Mouse (Mus musculus): ENCODE data around the gene Prdm1.

Prdm1 gene

GRCm38 (mm10) chr10:44528291-44529082 lies at the start of gene Prdm1:
Gene Prdm1 (minus strand): TSS chr10:44528501.
- peak; percentile 19 for DNase-seq

DNA sequence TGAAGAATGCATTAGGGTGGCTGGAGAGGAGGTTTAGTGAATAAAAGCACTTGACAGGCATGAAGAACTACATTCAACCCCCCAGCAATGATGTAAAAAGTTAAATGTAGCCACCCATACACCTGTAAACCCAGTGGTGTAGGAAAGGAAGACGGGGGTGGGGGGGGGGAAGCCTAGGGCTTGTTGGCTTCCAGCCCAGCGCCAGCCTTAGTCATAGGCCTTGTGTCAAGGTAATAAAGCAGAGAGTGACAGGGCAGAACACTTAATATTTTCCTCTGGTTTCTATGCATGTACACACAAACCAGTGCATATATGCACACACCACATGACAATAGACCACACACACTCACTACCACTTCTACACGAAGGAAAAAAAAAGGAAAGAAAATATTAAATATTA lies 37.7 kb upstream of the Prdm1 start:
- DNase-seq: no peak

DNA sequence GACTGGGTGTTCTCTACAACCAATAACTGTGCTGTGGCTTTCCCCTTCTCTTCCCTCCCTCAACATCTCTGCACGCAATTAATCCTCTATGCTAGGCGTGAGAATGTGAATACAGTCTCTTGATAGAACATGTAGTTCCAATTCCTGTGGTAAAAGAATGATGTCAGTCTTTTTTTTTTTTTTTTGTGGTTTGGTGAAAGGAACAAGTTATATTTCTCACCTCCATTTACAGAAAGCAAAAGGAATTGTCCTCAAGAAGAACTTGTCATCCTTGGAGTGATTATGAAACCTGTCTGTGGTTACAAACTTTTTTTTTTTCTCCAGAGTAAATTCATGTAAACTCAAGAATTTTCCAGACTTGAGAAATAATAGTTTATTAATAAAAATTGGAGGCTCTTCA lies 36.8 kb upstream of the Prdm1 start:
- DNase-seq: no peak

DNA sequence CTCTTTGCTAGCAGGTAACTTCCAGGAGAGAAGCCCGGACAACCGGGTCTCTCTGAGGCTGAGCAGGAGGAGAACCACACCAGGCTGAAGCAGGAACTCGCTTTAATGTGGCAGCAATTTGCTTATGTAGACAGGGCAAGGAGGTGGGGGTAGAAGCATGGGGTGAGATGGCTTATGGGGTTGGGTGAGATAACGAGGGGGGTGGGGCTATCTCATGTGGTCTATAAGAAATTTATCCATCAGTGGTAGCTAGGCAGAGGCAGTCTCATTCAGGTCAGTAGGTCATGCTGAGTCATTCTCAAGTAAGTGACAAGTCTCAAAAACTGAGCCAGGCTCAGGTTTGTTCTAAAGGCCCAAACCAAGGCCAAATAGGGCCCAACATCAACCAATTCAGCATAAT lies 28.5 kb upstream of the Prdm1 start:
- DNase-seq: no peak

- no peak for DNase-seq
These were observed 27.0 kb upstream of the Prdm1 start for GRCm38 (mm10) chr10:44555317-44555716.

DNA sequence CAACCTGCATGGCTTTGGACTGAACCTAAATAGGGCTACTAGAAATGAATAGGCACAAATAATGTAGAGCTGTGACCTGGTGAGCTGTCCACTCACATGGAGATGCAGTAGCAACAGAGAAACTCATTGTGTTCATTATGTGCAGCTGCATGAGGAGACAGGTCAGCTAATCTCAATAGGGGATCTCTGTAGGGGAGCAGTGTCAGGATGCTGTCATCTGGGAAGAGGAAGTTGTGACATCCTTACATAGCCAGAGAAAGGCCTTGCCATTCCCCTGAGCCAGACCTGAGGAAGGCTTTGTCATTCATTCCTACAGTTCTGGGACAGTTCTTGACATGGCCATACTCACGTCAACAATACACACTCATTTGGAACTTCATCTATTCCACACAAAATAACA lies 25.3 kb upstream of the Prdm1 start:
- DNase-seq: no peak

DNA sequence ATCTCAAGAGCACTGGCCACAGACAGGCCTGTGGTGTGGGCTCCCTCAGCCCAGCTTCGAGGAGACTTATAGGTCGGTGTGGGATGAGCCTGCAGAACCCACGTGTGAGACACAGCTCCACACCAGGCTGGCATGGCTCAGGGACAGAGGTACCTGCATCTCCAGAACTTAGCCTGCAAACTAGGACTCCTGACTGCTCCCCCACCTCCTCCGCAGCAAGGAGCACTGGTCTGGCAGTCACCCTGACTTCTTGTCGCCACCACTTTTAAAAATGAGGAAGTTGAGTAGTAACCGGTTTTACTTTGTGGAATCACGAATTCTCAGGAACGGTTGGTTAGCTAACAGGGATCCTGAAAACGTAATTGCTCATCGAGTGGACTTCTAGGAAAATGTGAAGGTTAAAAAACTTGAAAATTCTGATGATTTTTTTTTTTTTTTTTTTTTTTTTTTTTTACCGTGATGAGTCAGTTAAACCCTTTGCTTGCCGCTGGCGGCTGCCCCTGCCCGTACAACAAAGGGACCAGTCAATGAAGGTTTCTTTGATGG lies 10.8 kb upstream of the Prdm1 start:
- DNase-seq: no peak

GRCm38 (mm10) chr10:44538137-44538536 lies 9.8 kb upstream of the Prdm1 start:
- DNase-seq: no peak

- DNase-seq: no peak
These were observed 1.7 kb upstream of the Prdm1 start for GRCm38 (mm10) chr10:44530067-44530360.

DNA sequence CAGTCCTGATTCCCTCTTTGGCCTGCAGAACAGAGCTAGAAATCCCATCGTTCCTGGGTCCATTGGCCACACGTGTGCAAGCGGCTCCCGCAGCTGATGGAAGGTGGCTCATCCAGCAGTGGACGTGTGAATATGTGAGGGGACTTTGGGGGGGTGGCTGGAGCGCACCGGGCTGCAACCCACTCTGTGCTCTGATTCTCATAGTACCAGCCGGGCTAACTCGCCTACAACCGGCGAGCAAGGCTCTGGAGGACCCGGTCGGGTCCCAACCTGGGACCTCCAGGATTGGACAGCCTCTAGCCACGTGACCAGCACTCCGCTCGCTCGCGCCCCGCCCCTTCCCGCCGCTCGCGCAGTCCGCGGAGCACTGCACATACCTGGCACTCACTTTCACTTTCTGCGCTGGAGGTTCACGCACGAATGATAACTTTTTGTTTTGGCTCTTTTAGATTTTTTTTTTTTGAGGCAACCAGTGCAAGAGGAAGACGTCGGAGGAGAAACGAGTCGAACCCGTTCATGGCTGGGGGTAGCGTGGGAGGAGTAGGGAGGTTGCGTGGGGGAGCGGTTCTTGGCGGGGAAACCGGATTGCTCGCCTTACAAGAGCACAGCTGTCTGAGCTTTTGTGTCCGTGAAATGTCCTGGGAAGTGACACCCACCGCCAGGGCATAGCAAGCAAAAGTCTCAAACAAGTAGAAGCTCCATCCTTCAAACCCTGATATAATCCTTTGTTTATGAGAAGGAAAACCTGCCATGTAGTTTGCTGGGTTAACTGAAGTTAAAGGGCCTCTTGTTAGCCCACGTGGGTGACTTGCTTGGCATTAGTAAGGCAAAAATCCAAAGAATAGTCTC lies 1.1 kb upstream of the Prdm1 start:
- DNase-seq: peak; percentile 89

- peak; percentile 8 for DNase-seq
These were observed 650 bp downstream of the Prdm1 start for GRCm38 (mm10) chr10:44527651-44528050.

- peak; percentile 18 for DNase-seq
These were observed 1.3 kb downstream of the Prdm1 start for GRCm38 (mm10) chr10:44526751-44527591.

GRCm38 (mm10) chr10:44520189-44520588 lies 8.1 kb downstream of the Prdm1 start:
- DNase-seq: no peak

- no peak for DNase-seq
These were observed 9.7 kb downstream of the Prdm1 start for GRCm38 (mm10) chr10:44518631-44519030.

DNA sequence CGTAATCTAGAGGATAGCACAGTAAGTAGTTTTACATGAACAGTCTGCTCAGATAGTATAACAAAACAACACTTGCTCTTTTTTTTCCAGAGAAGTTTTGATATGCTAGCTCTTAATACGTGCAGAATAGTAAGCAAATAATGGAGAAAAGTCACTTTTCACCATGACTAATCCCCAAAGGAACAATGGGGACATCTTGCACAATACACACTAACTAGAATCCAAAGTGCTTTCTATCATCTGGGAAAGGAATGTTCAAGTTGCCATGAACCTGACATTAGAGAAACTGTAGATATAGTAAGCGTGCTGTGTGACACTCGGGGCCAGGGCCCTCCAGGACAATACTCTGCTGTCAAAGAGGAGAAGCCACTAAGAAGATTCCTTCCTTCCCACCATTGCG lies 15.2 kb downstream of the Prdm1 start:
- DNase-seq: no peak

- DNase-seq: no peak
These were observed 17.3 kb downstream of the Prdm1 start for GRCm38 (mm10) chr10:44511029-44511428.

- no peak for DNase-seq
These were observed 19.7 kb downstream of the Prdm1 start for GRCm38 (mm10) chr10:44508649-44509048.

GRCm38 (mm10) chr10:44507984-44508383 lies 20.3 kb downstream of the Prdm1 start:
- no peak for DNase-seq

- DNase-seq: no peak
These were observed 25.4 kb downstream of the Prdm1 start for GRCm38 (mm10) chr10:44502891-44503290.

- DNase-seq: no peak
These were observed 28.3 kb downstream of the Prdm1 start for GRCm38 (mm10) chr10:44499897-44500519.

- no peak for DNase-seq
These were observed 34.3 kb downstream of the Prdm1 start for GRCm38 (mm10) chr10:44493818-44494492.
